In genomic region chr5:42168071-42168470, GRCm38 (mm10) we compare ENCODE assay signal across 14 mouse cellular contexts.
DNase-seq lines count a peak whose midpoint lies in the region; ATAC-seq lines count a peak whose summit lies in the region.
"Had no signal": no experiment of that assay in that cellular context is flagged by ENCODE, and none has a peak within 500 bp of the region (broad histone marks: within the 10 kb centered on the region; RNA-seq: fewer than 3 reads in every experiment).

No protein-coding gene starts in this region.

- no peak for ATAC-seq in inflammation-experienced regulatory T-cells, adult 6 months
- ATAC-seq: midbrain, embryonic 15.5 days had no signal

- DNase-seq in adrenal gland, postnatal 10 days = peak; percentile 7
- no peak for DNase-seq in adrenal gland, postnatal 14 days
- DNase-seq in layer of hippocampus, adult 9-11 months = peak; percentile 40
- DNase-seq in layer of hippocampus, adult 11-12 months (ENCODE audit: low spot score) = no peak
- DNase-seq in right cerebral cortex, postnatal 25 days = peak; percentile 33
- no peak for DNase-seq in right cerebral cortex, postnatal 10 days (ENCODE audit: low spot score in 2 of 2)
- DNase-seq in lung, postnatal 10 days = no peak
- DNase-seq: cerebellum, adult 8-10 months; kidney, adult 18-20 months; lung, adult 2 months; lung, postnatal 36 days; retina, postnatal 1 day had no signal

Comparison
In these comparisons a context has a peak if more than half of its experiments do, and no peak if none do; other contexts are left out.
1. DNase-seq: peak in adrenal gland, postnatal 10 days (single experiment), layer of hippocampus, adult 9-11 months (single experiment) and right cerebral cortex, postnatal 25 days (single experiment); none in adrenal gland, postnatal 14 days (single experiment), layer of hippocampus, adult 11-12 months (single experiment), right cerebral cortex, postnatal 10 days (0 of 2) and lung, postnatal 10 days (single experiment).